Mouse (Mus musculus) liver, embryonic 14.5 days (tissue): Measurements from ENCODE around the gene Chad. TPM values are rescaled to one million over a fixed set of nuclear protein-coding genes. Genes with fewer than 3 reads are reported as not detected.

Experiments
- ATAC-seq: fragments of 200-750 bp; cut with Nextera tagmentation; 2 replicates; pipeline ENCODE4 v1.8.0; 2017; ENCODE audit warnings: moderate number of reproducible peaks, mild to moderate bottlenecking, moderate library complexity; ENCODE audit not compliant: insufficient read depth
- DNase-seq, 3 experiments: peaks; one replicate each; pipeline ENCODE4 v3.0.0-alpha.2; 2012 to 2013; ENCODE audit warnings: low read depth in 3 of 3, low spot score in 3 of 3
- H3K27ac ChIP-seq: fragments of 300-500 bp; sonication (generic); 2 replicates; pipeline ENCODE4 v1.5.1; 2014; ENCODE audit warnings: moderate library complexity, mild to moderate bottlenecking, control low read depth, inconsistent platforms
- H3K27me3 ChIP-seq: fragments of 300-500 bp; sonication (generic); 2 replicates; pipeline ENCODE4 v1.6.1; 2014; ENCODE audit warnings: mild to moderate bottlenecking, low read length, moderate library complexity; ENCODE audit not compliant: control insufficient read depth, insufficient read depth
- H3K36me3 ChIP-seq: fragments of 300-500 bp; sonication (generic); replicated peaks from 2 replicates; pipeline ENCODE4 v1.6.1; 2014; ENCODE audit warnings: low read depth; ENCODE audit not compliant: control insufficient read depth, insufficient read depth
- H3K4me1 ChIP-seq, 2 experiments: fragments of 200-500 bp in 1 of 2; fragments of 300-500 bp in 1 of 2; sonication (generic) in 1 of 2; replicated peaks; 2 replicates each; pipeline ENCODE4 v1.6.1; 2012 to 2014; ENCODE audit warnings: antibody characterized with exemption in 1 of 2, inconsistent platforms in 1 of 2, low read length in 1 of 2; ENCODE audit not compliant: control insufficient read depth in 2 of 2, insufficient read depth in 2 of 2
- H3K4me2 ChIP-seq: fragments of 300-500 bp; sonication (generic); 2 replicates; pipeline ENCODE4 v1.6.1; 2014; ENCODE audit warnings: low read depth, mild to moderate bottlenecking, control low read depth, moderate library complexity
- H3K4me3 ChIP-seq, 2 experiments: fragments of 200-500 bp in 1 of 2; fragments of 300-500 bp in 1 of 2; sonication (generic) in 1 of 2; 2 replicates each; pipeline ENCODE4 v1.5.1; 2012 to 2014; ENCODE audit warnings: low read depth in 2 of 2, low read length in 2 of 2, mild to moderate bottlenecking in 2 of 2, control low read depth in 1 of 2, inconsistent platforms in 1 of 2, moderate library complexity in 1 of 2; ENCODE audit not compliant: insufficient read depth in 1 of 2
- H3K9ac ChIP-seq: fragments of 300-500 bp; sonication (generic); replicated peaks from 2 replicates; pipeline ENCODE4 v1.6.1; 2014; ENCODE audit warnings: mild to moderate bottlenecking, control low read depth, moderate library complexity
- H3K9me3 ChIP-seq: fragments of 300-500 bp; sonication (generic); 2 replicates; pipeline ENCODE4 v1.6.1; 2016; ENCODE audit warnings: low read length, mixed read lengths; ENCODE audit not compliant: control insufficient read depth
- CTCF ChIP-seq: IDR thresholded peaks from 2 replicates; pipeline ENCODE4 v1.5.1; 2016; ENCODE audit warnings: antibody characterized with exemption, low read depth, control low read depth
- EP300 ChIP-seq: IDR thresholded peaks from 2 replicates; pipeline ENCODE4 v1.6.1; 2016; ENCODE audit warnings: antibody characterized with exemption, low read depth
- WGBS: fragments of 180-500 bp; shearing (Covaris S2); extraction: QIAGEN DNeasy Blood & Tissue Kit; methylation state at CpG from one replicate; pipeline ENCODE4 v1.1.7; 2014; ENCODE audit not compliant: insufficient replicate concordance; 5-methylcytosine and 5-hydroxymethylcytosine counted together
- polyA plus RNA-seq, 2 experiments: library from polyadenylated mRNA; depleted of rRNA in 1 of 2; stranded (reverse) in 1 of 2; unstranded in 1 of 2; fragments of >200 nt; fragmentation: Nextera tagmentation in 1 of 2; extraction: Ambion mirVana in 1 of 2; gene quantifications; 2 replicates each; pipeline versions ENCODE4 v1.2.1 to v1.2.3; 2012 to 2014

Chad gene
- polyA plus RNA-seq, 2 experiments = 0.03 to 0.09 TPM

DNA sequence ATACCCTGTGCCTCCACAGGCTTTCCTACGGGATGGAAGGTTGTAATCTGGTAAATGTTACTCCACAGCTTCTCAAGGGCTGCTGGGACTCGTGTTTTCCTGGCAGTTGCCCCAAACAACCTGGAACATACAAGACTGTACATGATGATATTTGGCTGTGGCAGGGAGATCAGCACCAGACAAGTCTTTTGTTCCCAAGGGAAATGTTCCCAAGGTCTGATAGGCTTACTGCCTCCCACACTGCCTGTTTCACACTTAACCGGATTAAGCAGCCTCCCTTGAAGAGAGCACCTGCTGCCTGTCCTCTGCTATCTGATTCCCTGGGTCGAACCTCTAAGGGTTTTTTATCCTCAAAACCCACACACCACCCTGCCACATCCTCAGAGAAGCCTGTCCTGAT lies 50.6 kb downstream of the Chad start:
- ATAC-seq = no peak
- Histone ChIP-seq H3K9me3 (no peaks in the 10 kb centered on the region), H3K36me3 (no peaks in the 10 kb centered on the region), H3K4me3 (no peak overlapping the region), H3K27me3 (no peaks in the 10 kb centered on the region), H3K4me1 (no peaks in the 10 kb centered on the region), H3K9ac (no peak overlapping the region), H3K4me2 (no peak overlapping the region), H3K27ac (no peak overlapping the region)
- TF ChIP-seq EP300 = no peak
- whole genome bisulfite sequencing = 24% methylated on average over 4 of the region's 4 CpGs
- DNase-seq = no peak

DNA sequence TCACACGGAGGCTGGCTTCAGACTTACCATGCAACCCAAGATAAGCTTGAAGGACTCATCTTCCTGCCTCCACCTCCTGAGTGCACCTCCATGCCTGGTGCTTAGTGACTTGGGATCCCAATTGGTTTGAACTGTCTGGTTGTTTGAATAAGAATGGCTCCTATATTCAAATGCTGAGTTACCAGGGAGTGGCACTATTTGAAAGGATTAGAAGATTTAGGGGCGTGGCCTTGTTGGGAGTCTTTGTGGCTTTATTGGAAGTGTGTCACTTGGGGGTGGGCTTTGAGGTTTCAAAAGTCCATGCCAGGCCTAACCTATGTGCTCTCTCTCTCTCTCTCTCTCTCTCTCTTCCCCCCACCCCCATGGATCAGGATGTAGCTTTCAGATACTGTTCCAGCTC lies 52.8 kb downstream of the Chad start:
- no peak for TF ChIP-seq CTCF
- Histone ChIP-seq H3K4me2 (no peak overlapping the region), H3K27ac (no peak overlapping the region), H3K4me3 (no peak overlapping the region), H3K36me3 (no peaks in the 10 kb centered on the region), H3K27me3 (no peaks in the 10 kb centered on the region), H3K9ac (no peak overlapping the region), H3K9me3 (no peaks in the 10 kb centered on the region), H3K4me1 (no peaks in the 10 kb centered on the region; a peak in 1 of 4 replicates)
- no peak for DNase-seq
- 68% methylated on average over 2 of the region's 2 CpGs for WGBS
- no peak for ATAC-seq

Other genes with a start within 250 kb of the Chad start
- gene Luc7l3, start 243.1 kb upstream of the Chad start, polyA plus RNA-seq (2012; rRNA removed) = 20.6 and 39.1 TPM in 2 replicates
- 33.7 and 38.7 TPM in 2 replicates for gene Luc7l3, start 243.1 kb upstream of the Chad start, polyA plus RNA-seq (2014; fragmentation: Nextera tagmentation; extraction: Ambion mirVana)
- gene Ankrd40, start 237.0 kb upstream of the Chad start, polyA plus RNA-seq (2012; rRNA removed) = 11.7 and 12.6 TPM in 2 replicates
- gene Ankrd40, start 237.0 kb upstream of the Chad start, polyA plus RNA-seq (2014; fragmentation: Nextera tagmentation; extraction: Ambion mirVana) = 5.1 and 5.5 TPM in 2 replicates
- 3.5 and 4.9 TPM in 2 replicates for gene Abcc3, start 172.1 kb upstream of the Chad start, polyA plus RNA-seq (2012; rRNA removed)
- 4.7 and 6.5 TPM in 2 replicates for gene Abcc3, start 172.1 kb upstream of the Chad start, polyA plus RNA-seq (2014; fragmentation: Nextera tagmentation; extraction: Ambion mirVana)
- gene Cacna1g, start 90.8 kb upstream of the Chad start, polyA plus RNA-seq (2012; rRNA removed) = 6.1 and 7.3 TPM in 2 replicates
- 0.89 and 3.1 TPM in 2 replicates for gene Cacna1g, start 90.8 kb upstream of the Chad start, polyA plus RNA-seq (2014; fragmentation: Nextera tagmentation; extraction: Ambion mirVana)
- gene Spata20, start 78.9 kb upstream of the Chad start, polyA plus RNA-seq (2012; rRNA removed) = not detected in 2 replicates
- gene Spata20, start 78.9 kb upstream of the Chad start, polyA plus RNA-seq (2014; fragmentation: Nextera tagmentation; extraction: Ambion mirVana) = not detected in 2 replicates
- 0.02 and 0.04 TPM in 2 replicates for gene Epn3, start 65.1 kb upstream of the Chad start, polyA plus RNA-seq (2012; rRNA removed)
- not detected in 2 replicates for gene Epn3, start 65.1 kb upstream of the Chad start, polyA plus RNA-seq (2014; fragmentation: Nextera tagmentation; extraction: Ambion mirVana)
- gene Mycbpap, start 43.3 kb upstream of the Chad start, polyA plus RNA-seq (2012; rRNA removed) = 0.03 and 0.09 TPM in 2 replicates
- gene Mycbpap, start 43.3 kb upstream of the Chad start, polyA plus RNA-seq (2014; fragmentation: Nextera tagmentation; extraction: Ambion mirVana) = not detected in 2 replicates
- 1.2 and 1.4 TPM in 2 replicates for gene Rsad1, start 15.8 kb upstream of the Chad start, polyA plus RNA-seq (2012; rRNA removed)
- gene Rsad1, start 15.8 kb upstream of the Chad start, polyA plus RNA-seq (2014; fragmentation: Nextera tagmentation; extraction: Ambion mirVana) = 0.51 and 0.72 TPM in 2 replicates
- gene Acsf2, start 36.8 kb downstream of the Chad start, polyA plus RNA-seq (2012; rRNA removed) = 3.2 and 3.9 TPM in 2 replicates
- 1.3 and 1.4 TPM in 2 replicates for gene Acsf2, start 36.8 kb downstream of the Chad start, polyA plus RNA-seq (2014; fragmentation: Nextera tagmentation; extraction: Ambion mirVana)
- 36.3 and 52.7 TPM in 2 replicates for gene Lrrc59, start 64.7 kb downstream of the Chad start, polyA plus RNA-seq (2012; rRNA removed)
- 66.4 and 73.4 TPM in 2 replicates for gene Lrrc59, start 64.7 kb downstream of the Chad start, polyA plus RNA-seq (2014; fragmentation: Nextera tagmentation; extraction: Ambion mirVana)
- 45.0 and 61.3 TPM in 2 replicates for gene Mrpl27, start 88.7 kb downstream of the Chad start, polyA plus RNA-seq (2012; rRNA removed)
- 56.8 and 58.6 TPM in 2 replicates for gene Mrpl27, start 88.7 kb downstream of the Chad start, polyA plus RNA-seq (2014; fragmentation: Nextera tagmentation; extraction: Ambion mirVana)
- gene Eme1, start 88.9 kb downstream of the Chad start, polyA plus RNA-seq (2012; rRNA removed) = 12.8 and 15.4 TPM in 2 replicates
- gene Eme1, start 88.9 kb downstream of the Chad start, polyA plus RNA-seq (2014; fragmentation: Nextera tagmentation; extraction: Ambion mirVana) = 13.0 and 15.7 TPM in 2 replicates
- gene Xylt2, start 112.5 kb downstream of the Chad start, polyA plus RNA-seq (2012; rRNA removed) = 2.8 and 3.6 TPM in 2 replicates
- 1.8 and 2.7 TPM in 2 replicates for gene Xylt2, start 112.5 kb downstream of the Chad start, polyA plus RNA-seq (2014; fragmentation: Nextera tagmentation; extraction: Ambion mirVana)
- not detected in 2 replicates for gene Gm11541, start 139.5 kb downstream of the Chad start, polyA plus RNA-seq (2012; rRNA removed)
- gene Gm11541, start 139.5 kb downstream of the Chad start, polyA plus RNA-seq (2014; fragmentation: Nextera tagmentation; extraction: Ambion mirVana) = not detected in 2 replicates
- gene Cdc34b, start 176.7 kb downstream of the Chad start, polyA plus RNA-seq (2012; rRNA removed) = 0.03 TPM in 1 of 2 replicates, not detected in the other
- gene Cdc34b, start 176.7 kb downstream of the Chad start, polyA plus RNA-seq (2014; fragmentation: Nextera tagmentation; extraction: Ambion mirVana) = 0.08 TPM in 1 of 2 replicates, not detected in the other
- gene Tmem92, start 217.7 kb downstream of the Chad start, polyA plus RNA-seq (2012; rRNA removed) = not detected in 2 replicates
- gene Tmem92, start 217.7 kb downstream of the Chad start, polyA plus RNA-seq (2014; fragmentation: Nextera tagmentation; extraction: Ambion mirVana) = not detected in 2 replicates